In the genomic region with DNA sequence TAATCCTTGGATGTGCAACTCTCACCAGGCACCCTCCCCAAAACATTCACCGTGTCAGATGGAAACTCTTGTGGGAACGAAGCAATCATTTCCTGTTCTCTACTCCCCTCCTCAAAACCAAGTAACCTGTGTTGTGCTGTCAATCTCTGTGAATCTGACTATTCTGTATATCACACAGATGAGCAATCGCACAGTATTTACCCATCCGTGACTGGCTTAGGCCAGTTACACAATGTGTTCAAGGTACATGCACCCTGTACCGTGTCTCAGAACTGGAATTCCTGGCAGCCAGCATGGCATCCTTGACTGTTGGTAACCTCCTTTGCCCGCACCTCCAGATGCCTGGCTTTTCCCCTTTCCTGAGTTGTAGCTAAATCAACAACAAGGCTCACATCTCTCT, we compare ENCODE assay signal across 15 mouse cellular contexts. TPM values are rescaled to one million over a fixed set of nuclear protein-coding genes. Genes with fewer than 3 reads are reported as not detected.
A peak's percentile ranks its signal among the peaks of the same experiment; 100 is the strongest.
DNase-seq lines count a peak whose midpoint lies in the region; ATAC-seq lines count a peak whose summit lies in the region.
"Had no signal": no experiment of that assay in that cellular context is flagged by ENCODE, and none has a peak within 500 bp of the region (broad histone marks: within the 10 kb centered on the region; RNA-seq: fewer than 3 reads in every experiment).

No protein-coding gene starts in this region.

- H3K27ac ChIP-seq in kidney, embryonic 16.5 days (ENCODE audit: low read length) = no peak overlapping the region
- H3K27ac ChIP-seq in forebrain, embryonic 15.5 days (replicated peaks) = no peak overlapping the region; the same call in 1 of the 2 replicates
- no peak overlapping the region for H3K27ac ChIP-seq in midbrain, embryonic 16.5 days (ENCODE audit: low read length)

- no peak overlapping the region for H3K4me3 ChIP-seq in kidney, embryonic 16.5 days (ENCODE audit: low read length)
- no peak overlapping the region for H3K4me3 ChIP-seq in forebrain, embryonic 15.5 days
- H3K4me3 ChIP-seq in midbrain, embryonic 16.5 days (ENCODE audit: low read depth, low read length) = no peak overlapping the region

- H3K36me3 ChIP-seq in kidney, embryonic 16.5 days (ENCODE audit: insufficient read depth, low read length) = no peaks in the 10 kb centered on the region; the same call in 1 of the 2 replicates
- no peaks in the 10 kb centered on the region for H3K36me3 ChIP-seq in forebrain, embryonic 15.5 days
- H3K36me3 ChIP-seq in midbrain, embryonic 16.5 days (ENCODE audit: control insufficient read depth, insufficient read depth, low read length) = peaks cover 2% of the 10 kb centered on the region; the same call in 1 of the 2 replicates
- H3K36me3 ChIP-seq: midbrain, embryonic 12.5 days had no signal

- H3K4me1 ChIP-seq in kidney, embryonic 16.5 days (ENCODE audit: insufficient read depth, low read length) = peaks cover 13% of the 10 kb centered on the region
- peaks cover 16% of the 10 kb centered on the region for H3K4me1 ChIP-seq in forebrain, embryonic 15.5 days
- H3K4me1 ChIP-seq in midbrain, embryonic 16.5 days (ENCODE audit: control insufficient read depth, insufficient read depth, low read length) = peaks cover 17% of the 10 kb centered on the region

- DNase-seq in kidney, adult 11 months = peak; percentile 85
- DNase-seq in 416B (ENCODE audit: low read depth) = peak; percentile 16
- DNase-seq in kidney, postnatal 4 days = peak; percentile 10 to 45
- DNase-seq in layer of hippocampus, adult 8-10 months (ENCODE audit: low spot score in 2 of 2) = no peak
- DNase-seq: cerebellum, adult 11-12 months; embryo, embryonic 11 days; lung, postnatal 14 days; right cerebral cortex, postnatal 4 days had no signal

- no peak for ATAC-seq in kidney, embryonic 16.5 days (ENCODE audit: low FRiP score, low TSS enrichment)
- ATAC-seq in granulocyte monocyte progenitor cell, adult 5-6 weeks (replicated peaks; ENCODE audit: poor library complexity, severe bottlenecking) = peak; percentile 13
- ATAC-seq in forebrain, embryonic 15.5 days (replicated peaks) = no peak
- no peak for ATAC-seq in midbrain, embryonic 16.5 days

- WGBS in kidney, embryonic 16.5 days = 70% methylated on average over 6 of the region's 6 CpGs
- WGBS in forebrain, embryonic 15.5 days = 87% methylated on average over 6 of the region's 6 CpGs
- 85% methylated on average over 6 of the region's 6 CpGs for WGBS in midbrain, embryonic 16.5 days

- no peaks in the 10 kb centered on the region for H3K27me3 ChIP-seq in kidney, embryonic 16.5 days (ENCODE audit: insufficient read depth, low read length)
- H3K27me3 ChIP-seq in forebrain, embryonic 15.5 days = no peaks in the 10 kb centered on the region
- no peaks in the 10 kb centered on the region for H3K27me3 ChIP-seq in midbrain, embryonic 16.5 days (ENCODE audit: control insufficient read depth, insufficient read depth, low read depth, low read length)
- H3K27me3 ChIP-seq: hindbrain, embryonic 12.5 days; limb, embryonic 12.5 days; midbrain, embryonic 12.5 days had no signal

- no peaks in the 10 kb centered on the region for H3K9me3 ChIP-seq in kidney, embryonic 16.5 days (ENCODE audit: low read length)
- H3K9me3 ChIP-seq in forebrain, embryonic 15.5 days = no peaks in the 10 kb centered on the region
- H3K9me3 ChIP-seq in midbrain, embryonic 16.5 days (replicated peaks; ENCODE audit: control insufficient read depth, low read length, poor library complexity, severe bottlenecking) = no peaks in the 10 kb centered on the region
- H3K9me3 ChIP-seq: hindbrain, embryonic 12.5 days; limb, embryonic 12.5 days; midbrain, embryonic 12.5 days had no signal

- H3K9ac ChIP-seq in kidney, embryonic 16.5 days (replicated peaks; ENCODE audit: low read length) = no peak overlapping the region
- no peak overlapping the region for H3K9ac ChIP-seq in forebrain, embryonic 15.5 days (replicated peaks)
- H3K9ac ChIP-seq in midbrain, embryonic 16.5 days (ENCODE audit: low read depth, low read length) = no peak overlapping the region

- no peak overlapping the region for H3K4me2 ChIP-seq in kidney, embryonic 16.5 days (replicated peaks; ENCODE audit: low read depth, low read length)
- no peak overlapping the region for H3K4me2 ChIP-seq in forebrain, embryonic 15.5 days (replicated peaks)
- H3K4me2 ChIP-seq in midbrain, embryonic 16.5 days (ENCODE audit: low read length) = no peak overlapping the region

RNA-seq across cellular contexts. Expression of gene Slc35d1, which starts 1.1 kb away (rescaled TPM):
- 7.3 and 8.2 TPM in 2 replicates for polyA plus RNA-seq in kidney, embryonic 16.5 days (2015; fragmentation: Nextera tagmentation; extraction: Ambion mirVana)
- 14.2 and 20.6 TPM in 2 replicates for total RNA-seq in granulocyte monocyte progenitor cell, adult 5-6 weeks (2014; fragmentation: Nextera tagmentation)
- total RNA-seq in granulocyte monocyte progenitor cell, adult 5-6 weeks (2017) = 5.0 and 5.6 TPM in 2 replicates
- 4.4 and 5.0 TPM in 2 replicates for polyA plus RNA-seq in forebrain, embryonic 15.5 days (2015; fragmentation: Nextera tagmentation; extraction: Ambion mirVana)
- 5.7 and 5.9 TPM in 2 replicates for polyA plus RNA-seq in midbrain, embryonic 16.5 days (2015; fragmentation: Nextera tagmentation; extraction: Ambion mirVana)
- 10 to 100 TPM; 13.2 to 15.4 (median 13.8) TPM for total RNA-seq in layer of hippocampus, adult 8-10 months (2022)

Comparison
In these comparisons a context has a peak if more than half of its experiments do, and no peak if none do; other contexts are left out.
1. DNase-seq: peak in kidney, adult 11 months (single experiment), 416B (single experiment) and kidney, postnatal 4 days (2 of 2); none in layer of hippocampus, adult 8-10 months (0 of 2).